Mouse (Mus musculus) limb, embryonic 14.5 days (tissue): Measurements from ENCODE around the gene Ly86. TPM values are rescaled to one million over a fixed set of nuclear protein-coding genes. Genes with fewer than 3 reads are reported as not detected.
A peak's percentile ranks its signal among the peaks of the same experiment; 100 is the strongest.

ENCODE experiments used
- ATAC-seq: fragments of 200-750 bp; cut with Nextera tagmentation; 2 replicates; pipeline ENCODE4 v1.8.0; 2017; ENCODE audit warnings: low read depth, moderate number of reproducible peaks, moderate TSS enrichment; ENCODE audit not compliant: low FRiP score
- DNase-seq: peaks from one replicate; pipeline ENCODE4 v3.0.0-alpha.2; 2015; ENCODE audit warnings: low spot score
- H3K27ac ChIP-seq: fragments of 300-500 bp; sonication (generic); replicated peaks from 2 replicates; pipeline ENCODE4 v1.5.1; 2014; ENCODE audit warnings: low read depth, mild to moderate bottlenecking, low read length, moderate library complexity, mixed read lengths
- H3K27me3 ChIP-seq: fragments of 300-500 bp; sonication (generic); 2 replicates; pipeline ENCODE4 v1.6.1; 2014; ENCODE audit warnings: low read length, mixed read lengths; ENCODE audit not compliant: control insufficient read depth, insufficient read depth
- H3K36me3 ChIP-seq: fragments of 300-500 bp; sonication (generic); 2 replicates; pipeline ENCODE4 v1.6.1; 2014; ENCODE audit warnings: mild to moderate bottlenecking, low read length, moderate library complexity, mixed read lengths; ENCODE audit not compliant: control insufficient read depth, insufficient read depth
- H3K4me1 ChIP-seq: fragments of 300-500 bp; sonication (generic); 2 replicates; pipeline ENCODE4 v1.6.1; 2014; ENCODE audit warnings: antibody characterized with exemption, low read length, mixed read lengths; ENCODE audit not compliant: control insufficient read depth, insufficient read depth
- H3K4me2 ChIP-seq: fragments of 300-500 bp; sonication (generic); replicated peaks from 2 replicates; pipeline ENCODE4 v1.6.1; 2014; ENCODE audit warnings: low read depth, mild to moderate bottlenecking, low read length, moderate library complexity; ENCODE audit not compliant: severe bottlenecking
- H3K4me3 ChIP-seq: fragments of 300-500 bp; sonication (generic); replicated peaks from 2 replicates; pipeline ENCODE4 v1.5.1; 2014; ENCODE audit warnings: low read length
- H3K9ac ChIP-seq: fragments of 300-500 bp; sonication (generic); 2 replicates; pipeline ENCODE4 v1.6.1; 2014; ENCODE audit warnings: mild to moderate bottlenecking, low read depth, low read length, moderate library complexity; ENCODE audit not compliant: severe bottlenecking
- H3K9me3 ChIP-seq: fragments of 300-500 bp; sonication (generic); 2 replicates; pipeline ENCODE4 v1.6.1; 2016; ENCODE audit warnings: low read length; ENCODE audit not compliant: control insufficient read depth
- POLR2A ChIP-seq: fragments of 200-500 bp; IDR thresholded peaks from 2 replicates; pipeline ENCODE4 v1.8.0; 2012; ENCODE audit warnings: inconsistent platforms, mild to moderate bottlenecking, moderate library complexity, borderline replicate concordance; ENCODE audit not compliant: insufficient read depth, insufficient read length; ENCODE audit errors: extremely low read depth
- WGBS: fragments of 180-500 bp; shearing (Covaris S2); extraction: QIAGEN DNeasy Blood & Tissue Kit; methylation state at CpG from one replicate; pipeline ENCODE4 v1.1.7; 2014; 5-methylcytosine and 5-hydroxymethylcytosine counted together
- polyA plus RNA-seq, 2 experiments: library from polyadenylated mRNA; depleted of rRNA in 1 of 2; stranded (reverse) in 1 of 2; unstranded in 1 of 2; fragments of >200 nt; fragmentation: Nextera tagmentation in 1 of 2; extraction: Ambion mirVana in 1 of 2; gene quantifications; 2 replicates each; pipeline versions ENCODE4 v1.2.1 to v1.2.3; 2012 to 2014

Gene Ly86
- polyA plus RNA-seq, 2 experiments = 15.0 to 20.8 TPM

- 82% methylated on average over 4 of the region's 4 CpGs for WGBS
- DNase-seq = no peak
- H3K36me3 ChIP-seq = no peaks in the 10 kb centered on the region
Observed at GRCm38 (mm10) chr13:37337269-37337668, 7.7 kb upstream of the Ly86 start.

DNA sequence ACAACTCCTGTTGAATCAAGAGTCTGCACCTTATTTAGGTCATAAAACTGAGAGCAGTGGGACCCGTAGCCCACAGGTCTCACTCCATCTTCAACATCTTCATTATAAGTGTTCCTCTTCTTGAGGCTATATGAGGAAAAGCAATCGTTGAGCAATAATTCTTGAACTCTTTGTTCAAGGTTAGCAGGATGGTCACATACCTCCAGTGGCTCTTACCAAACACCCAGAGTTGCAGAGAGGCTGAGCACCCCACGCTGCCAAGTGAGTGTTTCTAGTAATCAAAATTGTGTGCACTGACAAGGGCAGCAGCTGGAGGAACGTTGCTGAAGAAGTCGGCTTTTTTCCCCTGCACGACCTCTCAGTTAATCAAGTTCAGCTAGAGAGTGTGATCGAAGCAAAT lies 7.1 kb upstream of the Ly86 start:
- no peaks in the 10 kb centered on the region for H3K36me3 ChIP-seq
- 75% methylated on average over 7 of the region's 7 CpGs for WGBS
- no peak for ATAC-seq
- no peaks in the 10 kb centered on the region for H3K4me1 ChIP-seq
- no peak overlapping the region for H3K4me3 ChIP-seq
- no peak overlapping the region for H3K4me2 ChIP-seq
- no peaks in the 10 kb centered on the region for H3K9me3 ChIP-seq
- H3K9ac ChIP-seq = no peak overlapping the region
- no peaks in the 10 kb centered on the region for H3K27me3 ChIP-seq
- H3K27ac ChIP-seq = no peak overlapping the region
- no peak for TF ChIP-seq POLR2A
- no peak for DNase-seq

More at GRCm38 (mm10) chr13:37337269-37337668, 7.7 kb upstream of the Ly86 start:
- ATAC-seq = no peak
- Histone ChIP-seq H3K4me3 (no peak overlapping the region), H3K27me3 (no peaks in the 10 kb centered on the region), H3K27ac (no peak overlapping the region), H3K4me1 (no peaks in the 10 kb centered on the region), H3K9me3 (no peaks in the 10 kb centered on the region), H3K4me2 (no peak overlapping the region), H3K9ac (no peak overlapping the region)
- TF ChIP-seq POLR2A = no peak

DNA sequence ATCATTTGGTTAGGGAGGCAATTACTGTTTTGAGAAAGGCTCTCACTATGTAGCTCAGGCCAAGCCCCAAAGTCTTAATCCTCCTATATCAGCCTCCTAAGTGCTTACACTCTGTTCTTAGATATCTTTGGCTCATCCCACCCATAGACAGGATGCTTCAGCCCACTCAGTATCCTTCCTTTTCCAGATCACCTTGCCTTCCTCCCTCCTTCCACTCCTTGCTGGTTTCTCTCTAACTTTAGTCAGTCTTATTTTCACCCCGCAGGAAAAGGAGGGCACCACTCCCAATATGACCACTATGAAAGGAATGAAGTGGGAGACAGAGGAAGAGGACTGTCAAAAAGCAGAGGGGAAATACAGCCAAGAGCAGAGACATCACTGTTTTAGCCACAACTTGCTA lies 2.2 kb upstream of the Ly86 start:
- Histone ChIP-seq H3K27ac (no peak overlapping the region), H3K4me3 (no peak overlapping the region), H3K4me2 (no peak overlapping the region), H3K4me1 (0 out of 2 replicates have a peak, but pooled peaks cover 6% of the 10 kb centered on the region), H3K36me3 (no peaks in the 10 kb centered on the region), H3K9me3 (no peaks in the 10 kb centered on the region), H3K9ac (no peak overlapping the region), H3K27me3 (no peaks in the 10 kb centered on the region)
- no peak for ATAC-seq
- TF ChIP-seq POLR2A = no peak
- 100% methylated on average over 1 of the region's 1 CpGs for WGBS
- no peak for DNase-seq

DNA sequence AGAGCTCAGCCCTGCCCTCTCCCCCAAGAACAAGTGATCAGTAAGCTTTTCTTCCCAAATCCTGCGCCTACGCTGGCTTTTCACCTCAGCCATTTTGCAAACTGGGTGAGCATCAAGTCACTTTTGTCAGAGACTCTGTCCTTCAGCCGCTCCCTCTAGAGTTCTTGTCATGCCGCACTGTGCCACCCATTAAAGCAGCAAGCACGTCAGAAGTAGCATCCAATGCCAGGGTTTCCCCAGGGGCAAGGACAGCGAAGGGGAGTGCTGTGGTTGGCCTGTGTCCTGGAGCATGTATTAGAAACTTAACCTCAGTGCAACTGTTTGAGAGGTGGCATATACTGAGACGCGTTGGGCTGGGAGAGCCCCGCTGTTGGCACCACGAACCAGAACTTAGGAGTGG lies 815 bp downstream of the Ly86 start:
- H3K9me3 ChIP-seq = no peaks in the 10 kb centered on the region
- no peaks in the 10 kb centered on the region for H3K27me3 ChIP-seq
- no peak for TF ChIP-seq POLR2A
- 0 out of 2 replicates have a peak, but pooled peaks cover 6% of the 10 kb centered on the region for H3K4me1 ChIP-seq
- ATAC-seq = no peak
- H3K4me3 ChIP-seq = peak overlapping the region; percentile 11; the same call in 1 of the 2 replicates
- WGBS = 92% methylated on average over 10 of the region's 10 CpGs
- no peak for DNase-seq
- H3K9ac ChIP-seq = no peak overlapping the region
- peak overlapping the region; percentile 31; the same call in 1 of the 2 replicates for H3K4me2 ChIP-seq
- no peaks in the 10 kb centered on the region for H3K36me3 ChIP-seq
- H3K27ac ChIP-seq = no peak overlapping the region

DNA sequence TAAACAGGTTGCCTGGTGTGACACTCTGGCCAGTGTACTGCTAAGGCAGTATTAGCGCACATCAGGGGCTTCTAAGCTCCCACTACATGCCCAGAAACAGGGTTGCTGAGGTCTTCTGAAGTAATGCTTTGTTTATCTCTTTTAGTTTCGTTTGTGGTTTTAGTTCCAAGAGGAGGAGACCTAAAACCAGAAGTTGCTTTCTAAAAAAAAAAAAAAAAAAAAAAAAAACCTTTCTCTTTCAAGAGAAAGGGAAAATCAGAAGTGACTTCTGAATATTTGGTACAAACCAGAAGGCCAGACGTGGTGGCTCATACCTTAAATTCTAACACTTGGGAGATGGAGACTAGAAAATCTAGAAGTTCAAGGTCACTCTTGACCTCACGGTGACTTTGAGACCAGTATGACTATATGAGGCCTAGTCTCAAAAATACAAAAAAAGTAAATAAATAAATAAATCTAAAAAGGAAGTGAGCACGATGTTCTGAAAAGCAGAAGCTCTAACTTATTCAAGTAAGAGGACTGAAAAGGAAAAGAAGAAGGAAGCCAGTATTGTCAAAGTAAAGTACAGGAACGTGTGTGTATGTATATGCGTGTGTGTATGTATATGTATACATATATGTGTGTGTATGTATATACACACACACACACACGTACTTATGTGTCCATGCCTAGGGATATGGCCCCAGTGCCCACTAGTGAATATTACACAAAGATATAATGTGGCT lies 3.0 kb downstream of the Ly86 start:
- ATAC-seq (no peak), DNase-seq (no peak)
- Histone ChIP-seq H3K4me1 (0 out of 2 replicates have a peak, but pooled peaks cover 6% of the 10 kb centered on the region), H3K4me2 (no peak overlapping the region), H3K36me3 (no peaks in the 10 kb centered on the region), H3K27me3 (no peaks in the 10 kb centered on the region), H3K9me3 (no peaks in the 10 kb centered on the region), H3K4me3 (no peak overlapping the region), H3K27ac (no peak overlapping the region), H3K9ac (no peak overlapping the region)
- no peak for TF ChIP-seq POLR2A
- WGBS = 84% methylated on average over 8 of the region's 8 CpGs
